Mouse (Mus musculus) heart, embryonic 12.5 days (tissue): Measurements from ENCODE around the gene Lurap1l. TPM values are rescaled to one million over a fixed set of nuclear protein-coding genes. Genes with fewer than 3 reads are reported as not detected.

ENCODE experiments used
- ATAC-seq: fragments of 200-750 bp; cut with Nextera tagmentation; 2 replicates; pipeline ENCODE4 v1.8.0; 2017; ENCODE audit warnings: moderate TSS enrichment, moderate library complexity; ENCODE audit not compliant: insufficient number of reproducible peaks, low FRiP score
- H3K27ac ChIP-seq: fragments of 300-500 bp; sonication (generic); 2 replicates; pipeline ENCODE4 v1.5.1; 2016; ENCODE audit warnings: mild to moderate bottlenecking, moderate library complexity; ENCODE audit not compliant: poor library complexity, severe bottlenecking
- H3K27me3 ChIP-seq: fragments of 300-500 bp; sonication (generic); replicated peaks from 2 replicates; pipeline ENCODE4 v1.6.1; 2016; ENCODE audit warnings: mild to moderate bottlenecking, moderate library complexity
- H3K36me3 ChIP-seq: fragments of 300-500 bp; sonication (generic); 2 replicates; pipeline ENCODE4 v1.6.1; 2016; ENCODE audit warnings: mild to moderate bottlenecking, moderate library complexity
- H3K4me1 ChIP-seq: fragments of 300-500 bp; sonication (generic); replicated peaks from 2 replicates; pipeline ENCODE4 v1.6.1; 2016; ENCODE audit warnings: mild to moderate bottlenecking
- H3K4me2 ChIP-seq: fragments of 300-500 bp; sonication (generic); 2 replicates; pipeline ENCODE4 v1.6.1; 2016; ENCODE audit warnings: mild to moderate bottlenecking, moderate library complexity
- H3K4me3 ChIP-seq: fragments of 300-500 bp; sonication (generic); 2 replicates; pipeline ENCODE4 v1.5.1; 2016; ENCODE audit warnings: mild to moderate bottlenecking
- H3K9ac ChIP-seq: fragments of 300-500 bp; sonication (generic); 2 replicates; pipeline ENCODE4 v1.6.1; 2016; ENCODE audit warnings: mild to moderate bottlenecking, moderate library complexity
- H3K9me3 ChIP-seq: fragments of 300-500 bp; sonication (generic); replicated peaks from 2 replicates; pipeline ENCODE4 v1.6.1; 2016; ENCODE audit warnings: mild to moderate bottlenecking, moderate library complexity
- WGBS: fragments of 180-500 bp; shearing (Covaris S2); methylation state at CpG from one replicate; pipeline ENCODE4 v1.1.7; 2016; 5-methylcytosine and 5-hydroxymethylcytosine counted together
- polyA plus RNA-seq: library from polyadenylated mRNA; unstranded; fragments of >200 nt; fragmentation: Nextera tagmentation; extraction: Ambion mirVana; gene quantifications from 2 replicates; pipeline ENCODE4 v1.2.1, GENCODE M21; 2016

Gene Lurap1l
- polyA plus RNA-seq, 1 experiment from 2014 or later, result 1.6 TPM

DNA sequence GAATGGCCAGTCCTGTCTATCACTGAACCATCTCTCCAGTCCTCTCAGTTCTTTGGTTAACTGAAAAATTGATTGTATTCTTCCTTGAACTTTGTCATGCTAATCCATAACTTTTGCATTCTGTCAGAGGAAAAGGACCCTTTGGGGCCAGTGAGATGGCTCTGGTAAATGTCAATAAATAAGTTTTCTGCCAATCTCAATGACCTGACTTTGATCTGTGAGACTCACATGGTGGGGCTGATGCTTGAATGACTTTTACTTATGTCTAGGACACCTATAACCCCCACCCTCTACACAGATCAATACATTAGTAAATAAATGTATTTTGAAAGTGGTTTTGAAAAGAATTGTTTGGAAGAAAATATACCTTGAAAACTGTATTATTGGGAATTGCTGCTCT is 38.7 kb downstream of the Lurap1l start:
- ATAC-seq, result no peak
- no peak overlapping the region for H3K9ac ChIP-seq
- H3K36me3 ChIP-seq, result no peaks in the 10 kb centered on the region
- no peaks in the 10 kb centered on the region for H3K4me1 ChIP-seq
- no peak overlapping the region for H3K4me3 ChIP-seq
- no peaks in the 10 kb centered on the region for H3K27me3 ChIP-seq
- no peaks in the 10 kb centered on the region for H3K9me3 ChIP-seq
- no peak overlapping the region for H3K27ac ChIP-seq
- no peak overlapping the region for H3K4me2 ChIP-seq

DNA sequence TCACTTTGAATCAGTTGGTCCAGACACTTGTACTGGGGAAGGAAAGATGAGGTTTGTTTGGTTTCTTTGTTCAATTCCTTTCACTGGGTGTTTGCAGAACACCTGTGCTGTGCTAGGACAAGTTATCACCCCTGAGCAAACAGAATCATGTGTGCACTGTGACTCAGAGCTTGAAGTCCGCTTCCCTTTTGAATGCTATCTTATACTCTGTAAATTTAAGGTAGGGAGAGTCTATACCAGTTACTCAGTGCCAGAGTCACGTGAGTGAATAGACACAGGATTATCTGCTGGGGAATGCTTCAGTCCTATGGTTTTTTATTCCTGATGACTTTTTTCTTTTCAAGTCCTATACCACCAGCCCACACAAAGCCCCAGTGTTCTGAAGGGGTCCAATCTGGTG is 39.3 kb downstream of the Lurap1l start:
- Histone ChIP-seq H3K9me3 (no peaks in the 10 kb centered on the region), H3K4me2 (no peak overlapping the region), H3K27me3 (no peaks in the 10 kb centered on the region), H3K4me3 (no peak overlapping the region), H3K9ac (no peak overlapping the region), H3K4me1 (no peaks in the 10 kb centered on the region), H3K36me3 (no peaks in the 10 kb centered on the region), H3K27ac (no peak overlapping the region)
- 67% methylated on average over 2 of the region's 2 CpGs for WGBS
- ATAC-seq, result no peak

DNA sequence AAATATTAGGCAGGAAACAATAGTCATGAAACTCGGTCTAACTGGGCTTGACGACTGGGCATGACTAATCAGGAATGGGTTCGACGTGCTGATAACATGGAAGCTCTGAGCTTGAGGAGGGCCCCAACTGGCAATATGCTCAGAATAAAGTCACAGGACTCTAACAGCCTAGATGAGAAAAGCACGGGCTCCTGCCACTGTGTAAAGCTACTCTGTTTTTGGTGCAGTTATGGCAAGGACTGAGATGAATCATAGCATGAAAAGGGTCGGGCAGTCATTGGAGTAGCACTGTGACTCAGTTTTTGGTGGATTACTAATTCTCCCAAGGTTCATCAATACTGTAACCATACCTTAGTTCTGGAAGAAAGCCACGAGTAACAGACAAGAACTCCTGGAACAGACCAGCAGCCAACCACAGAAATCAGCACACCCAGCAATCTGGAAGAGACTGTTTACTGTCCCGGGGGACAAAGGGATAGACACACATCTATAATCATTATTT is 39.9 kb downstream of the Lurap1l start:
- ATAC-seq, result no peak
- no peak overlapping the region for H3K27ac ChIP-seq
- H3K4me2 ChIP-seq, result no peak overlapping the region
- H3K4me3 ChIP-seq, result no peak overlapping the region
- 70% methylated on average over 8 of the region's 8 CpGs for WGBS
- H3K27me3 ChIP-seq, result no peaks in the 10 kb centered on the region
- H3K9me3 ChIP-seq, result no peaks in the 10 kb centered on the region
- no peak overlapping the region for H3K9ac ChIP-seq
- H3K4me1 ChIP-seq, result no peaks in the 10 kb centered on the region
- no peaks in the 10 kb centered on the region for H3K36me3 ChIP-seq

DNA sequence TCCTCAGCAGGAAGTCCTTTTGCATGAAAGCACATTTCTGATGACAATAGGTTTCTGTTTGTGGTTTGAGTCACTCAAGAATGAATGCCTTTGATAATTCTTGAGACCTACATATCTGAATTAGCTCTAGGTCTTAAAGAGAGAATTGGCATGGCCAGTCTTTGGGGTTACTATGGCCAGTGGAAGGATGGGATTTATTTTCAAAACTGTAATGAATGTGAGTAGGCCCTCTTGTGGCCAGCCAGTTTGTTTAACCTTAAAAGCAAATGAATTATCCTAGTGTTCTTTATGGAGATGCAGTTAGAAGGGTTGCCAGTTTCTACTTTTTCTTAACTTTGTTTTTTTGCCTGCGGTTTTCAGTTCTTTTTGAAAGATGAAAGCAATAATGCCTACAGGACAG is 42.2 kb downstream of the Lurap1l start:
- no peak overlapping the region for H3K9ac ChIP-seq
- no peak overlapping the region for H3K4me3 ChIP-seq
- H3K4me1 ChIP-seq, result no peaks in the 10 kb centered on the region
- H3K36me3 ChIP-seq, result no peaks in the 10 kb centered on the region
- no peak overlapping the region for H3K27ac ChIP-seq
- no peaks in the 10 kb centered on the region for H3K27me3 ChIP-seq
- WGBS, result 67% methylated on average over 1 of the region's 1 CpGs
- no peaks in the 10 kb centered on the region for H3K9me3 ChIP-seq
- no peak for ATAC-seq
- H3K4me2 ChIP-seq, result no peak overlapping the region

DNA sequence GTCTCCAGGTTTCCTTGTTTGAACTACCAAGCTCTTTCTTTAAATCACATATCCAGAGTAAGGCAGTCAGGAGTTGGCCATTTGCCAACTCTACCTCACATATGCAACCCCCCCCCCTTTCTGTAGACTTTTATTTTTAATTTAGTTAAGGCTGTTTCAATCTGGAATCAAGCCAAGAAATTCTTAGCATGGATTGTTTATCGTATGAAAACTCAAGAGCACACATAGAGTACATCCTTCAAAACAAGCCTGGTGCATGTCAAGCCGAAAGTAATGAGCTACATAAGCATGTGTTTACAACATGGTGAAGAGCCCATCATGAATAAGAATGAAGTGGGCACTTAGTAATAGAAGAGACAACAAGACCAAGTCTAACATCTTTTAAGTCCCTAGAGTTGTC is 45.5 kb downstream of the Lurap1l start:
- H3K4me3 ChIP-seq, result no peak overlapping the region
- no peaks in the 10 kb centered on the region for H3K4me1 ChIP-seq
- no peaks in the 10 kb centered on the region for H3K27me3 ChIP-seq
- H3K9ac ChIP-seq, result no peak overlapping the region
- H3K9me3 ChIP-seq, result no peaks in the 10 kb centered on the region
- H3K4me2 ChIP-seq, result no peak overlapping the region
- no peaks in the 10 kb centered on the region for H3K36me3 ChIP-seq
- no peak for ATAC-seq
- WGBS, result 63% methylated on average over 2 of the region's 2 CpGs
- H3K27ac ChIP-seq, result no peak overlapping the region

DNA sequence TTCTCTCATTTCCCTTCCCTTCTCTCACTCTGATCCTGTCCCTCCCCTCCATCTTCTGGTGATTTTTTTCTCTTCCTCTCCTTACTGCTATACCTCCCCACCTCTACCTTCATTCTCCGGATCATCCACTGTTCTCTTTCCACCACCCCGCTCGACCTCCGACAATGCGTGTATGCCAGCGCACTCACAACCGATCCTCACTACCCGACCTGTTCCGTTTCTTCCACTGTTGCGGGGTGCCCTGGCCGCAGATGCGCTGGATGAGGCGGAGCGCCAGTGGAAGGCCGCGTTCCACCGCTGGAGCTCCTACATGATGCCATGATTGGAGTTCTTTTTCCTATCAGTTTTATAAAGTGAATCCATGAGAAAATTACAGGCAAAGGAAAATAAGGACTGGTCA is 57.1 kb downstream of the Lurap1l start:
- no peaks in the 10 kb centered on the region for H3K27me3 ChIP-seq
- H3K4me1 ChIP-seq, result no peaks in the 10 kb centered on the region
- H3K27ac ChIP-seq, result no peak overlapping the region
- H3K36me3 ChIP-seq, result no peaks in the 10 kb centered on the region
- ATAC-seq, result no peak
- peaks cover 8% of the 10 kb centered on the region for H3K9me3 ChIP-seq
- no peak overlapping the region for H3K4me3 ChIP-seq
- H3K4me2 ChIP-seq, result no peak overlapping the region
- 85% methylated on average over 17 of the region's 17 CpGs for WGBS
- no peak overlapping the region for H3K9ac ChIP-seq

DNA sequence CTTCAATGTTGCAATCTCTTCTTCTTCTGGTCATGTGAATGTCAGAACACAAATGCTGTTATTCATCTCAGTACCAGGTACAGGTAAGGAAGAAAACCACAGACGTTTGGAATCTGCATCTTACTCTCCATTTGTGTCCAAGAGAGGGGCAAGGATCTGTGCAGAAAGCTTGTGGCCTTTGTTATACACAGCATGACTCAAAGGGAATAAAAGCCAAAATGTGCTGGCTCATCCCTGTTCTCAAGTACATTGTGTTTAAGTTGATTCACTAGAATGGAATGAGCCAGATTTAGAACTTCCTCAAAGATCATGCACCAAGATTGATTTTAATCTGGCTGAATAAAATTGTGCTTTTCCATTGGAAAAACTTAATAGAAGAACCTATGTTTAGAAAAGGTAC is 61.4 kb downstream of the Lurap1l start:
- ATAC-seq, result no peak
- no peaks in the 10 kb centered on the region for H3K36me3 ChIP-seq
- 38% methylated on average over 1 of the region's 1 CpGs for WGBS
- H3K27me3 ChIP-seq, result no peaks in the 10 kb centered on the region
- no peak overlapping the region for H3K9ac ChIP-seq
- no peak overlapping the region for H3K4me2 ChIP-seq
- H3K4me3 ChIP-seq, result no peak overlapping the region
- H3K4me1 ChIP-seq, result no peaks in the 10 kb centered on the region
- peaks cover 8% of the 10 kb centered on the region for H3K9me3 ChIP-seq
- H3K27ac ChIP-seq, result no peak overlapping the region

DNA sequence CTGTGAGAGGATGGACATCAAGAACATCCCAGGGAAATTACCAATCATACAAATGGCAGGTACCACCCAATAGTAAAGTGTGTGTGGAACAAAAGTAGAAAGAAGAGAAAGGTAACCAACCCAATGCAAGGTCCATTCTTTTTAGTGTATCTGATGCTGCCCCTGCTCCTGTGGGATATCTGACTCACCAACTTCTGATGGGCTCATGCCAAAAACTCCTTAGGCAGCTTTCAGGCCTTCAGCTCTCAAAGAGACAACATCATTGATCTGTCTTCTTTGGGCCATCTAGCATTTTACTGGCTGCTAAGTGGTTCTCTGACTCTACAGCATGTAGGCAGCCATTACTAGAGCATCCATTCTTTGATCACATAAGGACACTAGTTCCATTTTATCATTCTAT is 63.5 kb downstream of the Lurap1l start:
- H3K4me1 ChIP-seq, result no peaks in the 10 kb centered on the region
- H3K9me3 ChIP-seq, result no peaks in the 10 kb centered on the region
- no peaks in the 10 kb centered on the region for H3K36me3 ChIP-seq
- H3K4me3 ChIP-seq, result no peak overlapping the region
- no peak overlapping the region for H3K27ac ChIP-seq
- H3K4me2 ChIP-seq, result no peak overlapping the region
- ATAC-seq, result no peak
- no peaks in the 10 kb centered on the region for H3K27me3 ChIP-seq
- no peak overlapping the region for H3K9ac ChIP-seq

DNA sequence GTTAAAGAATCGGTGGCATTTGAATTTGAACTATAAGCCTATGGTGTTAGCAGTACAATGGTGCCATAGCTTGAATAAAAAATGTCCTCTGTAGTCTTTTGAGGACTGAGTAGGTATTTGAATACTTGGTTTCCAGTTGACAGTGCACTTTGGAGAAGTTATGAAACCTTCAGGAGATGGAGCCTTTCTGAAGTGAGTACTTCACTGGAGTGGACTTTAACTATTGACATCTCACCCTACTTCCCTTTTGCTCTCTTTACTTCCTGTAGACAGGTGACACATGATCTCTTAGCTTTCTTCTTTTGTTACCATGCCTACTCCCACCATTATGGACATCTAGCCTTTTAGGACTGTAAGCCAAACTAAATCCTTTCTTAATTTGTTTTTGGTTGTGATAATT is 80.4 kb downstream of the Lurap1l start:
- Histone ChIP-seq H3K4me2 (no peak overlapping the region), H3K9ac (no peak overlapping the region), H3K36me3 (no peaks in the 10 kb centered on the region), H3K27ac (no peak overlapping the region), H3K4me3 (no peak overlapping the region), H3K4me1 (no peaks in the 10 kb centered on the region), H3K27me3 (no peaks in the 10 kb centered on the region), H3K9me3 (no peaks in the 10 kb centered on the region)
- 72% methylated on average over 1 of the region's 1 CpGs for WGBS
- ATAC-seq, result no peak

DNA sequence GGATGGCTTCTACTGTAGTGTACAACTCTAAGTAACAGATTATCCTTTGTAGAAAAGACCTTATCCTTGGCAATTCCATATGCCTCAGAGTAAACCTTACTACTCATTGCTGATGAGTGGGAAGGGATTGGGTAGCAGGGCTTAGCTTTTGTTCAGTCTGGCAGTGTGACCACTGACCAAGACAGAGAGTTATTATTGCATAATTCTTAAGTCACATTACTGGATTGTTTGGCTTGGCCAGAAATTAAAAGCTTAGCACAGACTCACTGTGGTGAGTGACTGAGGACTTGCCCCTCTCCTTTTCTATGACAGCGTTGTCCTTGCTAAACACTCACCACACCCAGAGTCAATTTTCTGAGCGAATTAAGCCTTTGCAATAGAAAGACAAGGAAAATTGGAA is 93.1 kb downstream of the Lurap1l start:
- Histone ChIP-seq H3K36me3 (no peaks in the 10 kb centered on the region), H3K27me3 (no peaks in the 10 kb centered on the region), H3K4me1 (no peaks in the 10 kb centered on the region), H3K4me3 (no peak overlapping the region), H3K4me2 (no peak overlapping the region), H3K9me3 (peaks cover 10% of the 10 kb centered on the region), H3K9ac (no peak overlapping the region), H3K27ac (no peak overlapping the region)
- WGBS, result 68% methylated on average over 2 of the region's 2 CpGs
- no peak for ATAC-seq
